Comparison of ENCODE assay signal across 8 mouse cellular contexts in genomic region chr17:47922116-47922515, GRCm38 (mm10). TPM values are rescaled to one million over a fixed set of nuclear protein-coding genes. Genes with fewer than 3 reads are reported as not detected.
DNase-seq lines count a peak whose midpoint lies in the region; ATAC-seq and TF ChIP-seq lines count a peak whose summit lies in the region.

No protein-coding gene starts in this region.

- peak overlapping the region; percentile 80; the same call in 1 of the 2 replicates for H3K27ac ChIP-seq in ES-Bruce4 (ENCODE audit: insufficient read depth, low read length)
- H3K27ac ChIP-seq in hindbrain, embryonic 11.5 days (ENCODE audit: low read depth, low read length) = no peak overlapping the region
- H3K27ac ChIP-seq in midbrain, embryonic 14.5 days (replicated peaks; ENCODE audit: low read depth, low read length) = no peak overlapping the region

- H3K36me3 ChIP-seq in ES-Bruce4 (ENCODE audit: control insufficient read depth, insufficient read depth, low read length, poor library complexity, severe bottlenecking) = no peaks in the 10 kb centered on the region
- H3K36me3 ChIP-seq in hindbrain, embryonic 11.5 days (ENCODE audit: control insufficient read depth, insufficient read depth, low read length) = no peaks in the 10 kb centered on the region
- H3K36me3 ChIP-seq in midbrain, embryonic 14.5 days (ENCODE audit: control insufficient read depth, insufficient read depth, low read length) = no peaks in the 10 kb centered on the region

- no peaks in the 10 kb centered on the region; the same call in 1 of the 2 replicates for H3K27me3 ChIP-seq in ES-Bruce4 (ENCODE audit: control insufficient read depth, insufficient read depth, low read length, poor library complexity, severe bottlenecking)
- H3K27me3 ChIP-seq in hindbrain, embryonic 11.5 days (ENCODE audit: control insufficient read depth, insufficient read depth, low read length) = 0 out of 2 replicates have a peak, but pooled peaks cover 2% of the 10 kb centered on the region
- H3K27me3 ChIP-seq in midbrain, embryonic 14.5 days (ENCODE audit: control insufficient read depth, insufficient read depth, low read length) = no peaks in the 10 kb centered on the region; the same call in 1 of the 2 replicates

- peak overlapping the region; percentile 98 for H3K9ac ChIP-seq in ES-Bruce4 (ENCODE audit: low read depth, poor library complexity, severe bottlenecking)
- peak overlapping the region; percentile 95 for H3K9ac ChIP-seq in hindbrain, embryonic 11.5 days (ENCODE audit: low read depth, low read length)
- peak overlapping the region; percentile 43 for H3K9ac ChIP-seq in midbrain, embryonic 14.5 days (replicated peaks; ENCODE audit: low read length)

- TF ChIP-seq POLR2A in ES-Bruce4 (IDR thresholded peaks at IDR 0.05; ENCODE audit: insufficient read depth, low read length) = no peak

- peak overlapping the region; percentile 81 for H3K4me2 ChIP-seq in hindbrain, embryonic 11.5 days (replicated peaks; ENCODE audit: low read depth, low read length)
- peak overlapping the region; percentile 95 for H3K4me2 ChIP-seq in midbrain, embryonic 14.5 days (ENCODE audit: low read length)

- ATAC-seq in hindbrain, embryonic 11.5 days (ENCODE audit: low FRiP score) = no peak
- ATAC-seq in midbrain, embryonic 14.5 days (ENCODE audit: low FRiP score, low TSS enrichment) = no peak
- no peak for ATAC-seq in megakaryocyte progenitor cell, adult 5-6 weeks (replicated peaks; ENCODE audit: poor library complexity)

- H3K4me1 ChIP-seq in ES-Bruce4 (ENCODE audit: control insufficient read depth, insufficient read depth, low read length) = peaks cover 13% of the 10 kb centered on the region
- peaks cover 10% of the 10 kb centered on the region for H3K4me1 ChIP-seq in hindbrain, embryonic 11.5 days (replicated peaks; ENCODE audit: control insufficient read depth, insufficient read depth, low read length)
- H3K4me1 ChIP-seq in midbrain, embryonic 14.5 days (ENCODE audit: control insufficient read depth, insufficient read depth, low read length) = peaks cover 42% of the 10 kb centered on the region

- under 1% methylated on average over 21 of the region's 21 CpGs for WGBS in hindbrain, embryonic 11.5 days
- WGBS in midbrain, embryonic 14.5 days = 2% methylated on average over 21 of the region's 21 CpGs

- H3K4me3 ChIP-seq in ES-Bruce4 (ENCODE audit: low read depth, low read length) = peak overlapping the region; percentile 63
- H3K4me3 ChIP-seq in hindbrain, embryonic 11.5 days (ENCODE audit: low read depth, low read length) = peak overlapping the region; percentile 85
- H3K4me3 ChIP-seq in midbrain, embryonic 14.5 days (replicated peaks; ENCODE audit: low read depth, low read length) = peak overlapping the region; percentile 81

- TF ChIP-seq EP300 in ES-Bruce4 (IDR thresholded peaks at IDR 0.05; ENCODE audit: insufficient read depth, low read depth, low read length) = no peak

- no peaks in the 10 kb centered on the region for H3K9me3 ChIP-seq in ES-Bruce4 (replicated peaks; ENCODE audit: control insufficient read depth, insufficient read depth, low read length, poor library complexity, severe bottlenecking)
- H3K9me3 ChIP-seq in hindbrain, embryonic 11.5 days (ENCODE audit: control insufficient read depth, low read length) = no peaks in the 10 kb centered on the region
- no peaks in the 10 kb centered on the region for H3K9me3 ChIP-seq in midbrain, embryonic 14.5 days (ENCODE audit: control insufficient read depth, low read length)

- DNase-seq in adrenal gland, postnatal 14 days = peak; percentile 24
- no peak for DNase-seq in adrenal gland, postnatal 36 days
- DNase-seq in hindbrain, embryonic 11.5 days (ENCODE audit: low spot score) = peak; percentile 45
- DNase-seq in midbrain, embryonic 14.5 days = no peak
- no peak for DNase-seq in urinary bladder, postnatal 4 days (ENCODE audit: low spot score in 2 of 2)
- DNase-seq in urinary bladder, adult 18-20 months (ENCODE audit: low spot score in 2 of 2) = no peak

- no peak for TF ChIP-seq CTCF in ES-Bruce4 (IDR thresholded peaks at IDR 0.05; ENCODE audit: low read depth, low read length)

RNA-seq across cellular contexts. Expression of gene Foxp4, which starts 2.3 kb away (rescaled TPM):
- 20.6 and 28.1 TPM in 2 replicates for total RNA-seq in adrenal gland, postnatal 14 days (2021)
- total RNA-seq in adrenal gland, postnatal 36 days (2021) = 10 to 100 TPM; 23.0 to 23.6 TPM
- 44.2 and 52.3 TPM in 2 replicates for polyA plus RNA-seq in ES-Bruce4 (2011; ENCODE audit: insufficient read depth, insufficient read length, low read depth, missing spikeins)
- 23.9 and 28.4 TPM in 2 replicates for polyA plus RNA-seq in hindbrain, embryonic 11.5 days (2014; fragmentation: Nextera tagmentation; extraction: Ambion mirVana)
- polyA plus RNA-seq in midbrain, embryonic 14.5 days (2014; fragmentation: Nextera tagmentation; extraction: Ambion mirVana) = 40.6 and 40.9 TPM in 2 replicates
- 20.1 and 21.3 TPM in 2 replicates for total RNA-seq in megakaryocyte progenitor cell, adult 5-6 weeks (2015)
- 3.2 and 4.0 TPM in 2 replicates for total RNA-seq in megakaryocyte progenitor cell, adult 5-6 weeks (2017)

Comparison
In these comparisons a context has a peak if more than half of its experiments do, and no peak if none do; other contexts are left out.
1. DNase-seq: peak in adrenal gland, postnatal 14 days (single experiment) and hindbrain, embryonic 11.5 days (single experiment); none in adrenal gland, postnatal 36 days (0 of 2), midbrain, embryonic 14.5 days (single experiment), urinary bladder, postnatal 4 days (0 of 2) and urinary bladder, adult 18-20 months (0 of 2).
2. H3K9ac ChIP-seq: peak in every context shown above with its lines; median percentile 98 in ES-Bruce4; 95 in hindbrain, embryonic 11.5 days; 43 in midbrain, embryonic 14.5 days.
3. Peak in every context shown above with its lines, with median percentiles within 50 percentile points of each other: H3K4me3 ChIP-seq.